Mouse (Mus musculus) liver, postnatal 0 days (tissue): ENCODE measurements at regions not wholly inside any gene's neighbourhood (a gene's known extent, or its start where the extent isn't known, plus 50 kb on each side); places are given as distances from the start of the nearest gene placed in this dataset.

Experiments used
- ATAC-seq: fragments of 200-750 bp; cut with Nextera tagmentation; 2 replicates; pipeline ENCODE4 v1.8.0; 2017; ENCODE audit warnings: mild to moderate bottlenecking, moderate library complexity
- DNase-seq: peaks from one replicate; pipeline ENCODE4 v3.0.0-alpha.2; 2016
- H3K27ac ChIP-seq: fragments of 300-500 bp; sonication (generic); 2 replicates; pipeline ENCODE4 v1.5.1; 2014; ENCODE audit warnings: antibody characterized with exemption, moderate library complexity, mild to moderate bottlenecking, low read depth
- H3K27me3 ChIP-seq: fragments of 300-500 bp; sonication (generic); 2 replicates; pipeline ENCODE4 v1.6.1; 2014; ENCODE audit warnings: low read length, control low read depth, mixed read lengths; ENCODE audit not compliant: insufficient read depth
- H3K36me3 ChIP-seq: fragments of 300-500 bp; sonication (generic); replicated peaks from 2 replicates; pipeline ENCODE4 v1.6.1; 2014; ENCODE audit warnings: mild to moderate bottlenecking, control low read depth, low read length, moderate library complexity, mixed read lengths; ENCODE audit not compliant: insufficient read depth
- H3K4me1 ChIP-seq: fragments of 300-500 bp; sonication (generic); 2 replicates; pipeline ENCODE4 v1.6.1; 2014; ENCODE audit warnings: antibody characterized with exemption, mild to moderate bottlenecking, control low read depth; ENCODE audit not compliant: insufficient read depth
- H3K4me2 ChIP-seq: fragments of 300-500 bp; sonication (generic); 2 replicates; pipeline ENCODE4 v1.6.1; 2014; ENCODE audit warnings: low read depth, mild to moderate bottlenecking, low read length, moderate library complexity, mixed read lengths
- H3K4me3 ChIP-seq: fragments of 300-500 bp; sonication (generic); 2 replicates; pipeline ENCODE4 v1.5.1; 2014; ENCODE audit warnings: low read depth, low read length
- H3K9ac ChIP-seq: fragments of 300-500 bp; sonication (generic); replicated peaks from 2 replicates; pipeline ENCODE4 v1.6.1; 2014; ENCODE audit warnings: mild to moderate bottlenecking, moderate library complexity
- H3K9me3 ChIP-seq: fragments of 300-500 bp; sonication (generic); 2 replicates; pipeline ENCODE4 v1.6.1; 2016; ENCODE audit warnings: mild to moderate bottlenecking, control low read depth, low read length, mixed read lengths
- CTCF ChIP-seq: sonication (generic); IDR thresholded peaks from 2 replicates; pipeline ENCODE4 v1.5.1; 2016; ENCODE audit warnings: antibody characterized with exemption, low read depth
- EP300 ChIP-seq: IDR thresholded peaks from 2 replicates; pipeline ENCODE4 v1.6.1; 2016; ENCODE audit warnings: antibody characterized with exemption, low read depth, mild to moderate bottlenecking
- WGBS: fragments of 180-500 bp; shearing (Covaris S2); extraction: QIAGEN DNeasy Blood & Tissue Kit; methylation state at CpG from one replicate; pipeline ENCODE4 v1.1.7; 2014; ENCODE audit not compliant: insufficient replicate concordance; 5-methylcytosine and 5-hydroxymethylcytosine counted together

GRCm38 (mm10) chr14:105512914-105513677, 254.7 kb downstream of the Ndfip2 start:
- Histone ChIP-seq H3K36me3 (no peaks in the 10 kb centered on the region), H3K4me3 (no peak overlapping the region), H3K4me2 (no peak overlapping the region), H3K9me3 (no peaks in the 10 kb centered on the region), H3K4me1 (no peaks in the 10 kb centered on the region), H3K27ac (no peak overlapping the region), H3K9ac (no peak overlapping the region), H3K27me3 (no peaks in the 10 kb centered on the region)
- DNase-seq (no peak), ATAC-seq (no peak)
- 83% methylated on average over 12 of the region's 12 CpGs for WGBS
- TF ChIP-seq CTCF: no peak
- TF ChIP-seq EP300: no peak

DNA sequence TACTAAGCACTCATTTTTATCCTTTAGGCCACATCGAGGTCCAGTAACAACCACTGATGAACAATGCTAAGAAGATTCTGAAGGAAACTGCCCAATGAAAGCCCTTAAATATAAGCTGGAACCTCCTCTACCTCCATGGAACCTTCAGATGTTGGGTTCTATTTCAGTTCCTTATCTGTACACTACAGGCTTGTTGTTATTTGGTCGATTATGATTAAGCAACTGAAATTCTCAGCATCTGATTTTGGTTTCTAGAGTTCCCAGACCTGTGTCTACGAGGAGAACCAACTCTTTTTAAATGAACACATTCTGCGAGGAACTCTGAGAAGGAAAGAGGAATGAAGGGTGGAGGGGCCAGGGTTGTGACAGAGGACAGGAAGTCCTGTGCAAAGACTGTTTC, 253.5 kb downstream of the Ndfip2 start:
- Histone ChIP-seq H3K27me3 (no peaks in the 10 kb centered on the region), H3K9me3 (no peaks in the 10 kb centered on the region), H3K27ac (no peak overlapping the region), H3K4me1 (no peaks in the 10 kb centered on the region), H3K4me3 (no peak overlapping the region), H3K4me2 (no peak overlapping the region), H3K9ac (no peak overlapping the region), H3K36me3 (no peaks in the 10 kb centered on the region)
- WGBS: 51% methylated on average over 4 of the region's 4 CpGs
- DNase-seq (no peak), ATAC-seq (no peak)
- TF ChIP-seq EP300 (no peak), CTCF (no peak)

DNA sequence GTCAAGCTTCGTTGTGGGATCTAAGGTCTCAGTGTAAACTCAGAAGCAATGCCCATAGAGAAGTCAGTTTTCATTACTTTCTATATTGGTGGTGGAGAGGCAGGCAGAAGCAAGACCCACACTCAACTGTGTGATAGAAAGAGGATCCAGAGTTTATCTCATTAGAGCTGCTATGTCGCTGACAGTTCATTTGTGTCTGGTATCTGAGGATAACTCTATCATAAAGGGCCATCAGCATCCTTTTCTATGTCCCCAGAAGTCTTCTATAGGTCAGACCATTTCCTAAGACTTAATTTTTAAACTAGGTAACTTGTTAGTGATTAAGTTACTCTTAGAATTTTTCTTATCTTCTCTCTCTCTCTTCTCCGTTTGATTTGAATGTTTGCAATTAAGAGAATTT, 252.8 kb downstream of the Ndfip2 start:
- no peaks in the 10 kb centered on the region for H3K36me3 ChIP-seq
- WGBS: 64% methylated on average over 3 of the region's 3 CpGs
- no peaks in the 10 kb centered on the region for H3K9me3 ChIP-seq
- H3K4me1 ChIP-seq: no peaks in the 10 kb centered on the region
- TF ChIP-seq CTCF: no peak
- H3K4me2 ChIP-seq: no peak overlapping the region
- no peak overlapping the region for H3K9ac ChIP-seq
- DNase-seq (no peak), ATAC-seq (no peak)
- H3K27me3 ChIP-seq: no peaks in the 10 kb centered on the region
- H3K4me3 ChIP-seq: no peak overlapping the region
- H3K27ac ChIP-seq: no peak overlapping the region

GRCm38 (mm10) chr14:105505261-105505660, 246.9 kb downstream of the Ndfip2 start:
- no peak for ATAC-seq
- no peaks in the 10 kb centered on the region for H3K36me3 ChIP-seq
- no peak overlapping the region for H3K27ac ChIP-seq
- peaks cover 6% of the 10 kb centered on the region for H3K4me1 ChIP-seq
- no peak overlapping the region for H3K4me3 ChIP-seq
- DNase-seq: no peak
- no peak overlapping the region for H3K9ac ChIP-seq
- TF ChIP-seq EP300 (no peak), CTCF (no peak)
- H3K27me3 ChIP-seq: no peaks in the 10 kb centered on the region
- 72% methylated on average over 4 of the region's 4 CpGs for WGBS
- H3K9me3 ChIP-seq: no peaks in the 10 kb centered on the region
- no peak overlapping the region for H3K4me2 ChIP-seq

DNA sequence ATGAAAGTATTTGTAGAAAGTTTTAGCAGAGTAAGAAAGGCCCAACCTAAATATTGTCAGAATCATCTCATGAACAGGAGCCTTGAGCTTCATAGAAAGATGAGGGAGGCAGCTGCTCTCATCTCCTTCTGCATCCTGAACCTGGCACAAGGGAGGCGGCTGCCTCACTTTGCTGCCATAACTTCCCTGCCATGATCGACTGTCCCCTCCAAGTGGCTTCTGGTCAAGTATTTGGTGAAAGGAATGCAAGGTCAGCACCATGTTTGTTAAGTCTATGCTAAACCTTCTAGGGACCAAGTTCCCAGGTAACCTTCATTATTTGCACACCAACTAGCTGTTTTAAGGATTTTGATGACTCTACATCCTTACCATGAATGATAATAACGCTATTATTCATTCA, 246.0 kb downstream of the Ndfip2 start:
- WGBS: 73% methylated on average over 3 of the region's 3 CpGs
- H3K4me2 ChIP-seq: no peak overlapping the region
- TF ChIP-seq EP300: no peak
- no peak overlapping the region for H3K27ac ChIP-seq
- no peak overlapping the region for H3K4me3 ChIP-seq
- no peaks in the 10 kb centered on the region for H3K9me3 ChIP-seq
- no peaks in the 10 kb centered on the region for H3K27me3 ChIP-seq
- H3K4me1 ChIP-seq: peaks cover 6% of the 10 kb centered on the region
- no peaks in the 10 kb centered on the region for H3K36me3 ChIP-seq
- DNase-seq (no peak), ATAC-seq (no peak)
- H3K9ac ChIP-seq: no peak overlapping the region

GRCm38 (mm10) chr14:105503806-105504205, 245.4 kb downstream of the Ndfip2 start:
- no peak overlapping the region for H3K27ac ChIP-seq
- H3K4me3 ChIP-seq: no peak overlapping the region
- TF ChIP-seq EP300 (no peak), CTCF (no peak)
- no peak overlapping the region for H3K9ac ChIP-seq
- no peak for ATAC-seq
- H3K27me3 ChIP-seq: no peaks in the 10 kb centered on the region
- no peaks in the 10 kb centered on the region for H3K36me3 ChIP-seq
- H3K4me1 ChIP-seq: peaks cover 6% of the 10 kb centered on the region
- H3K9me3 ChIP-seq: no peaks in the 10 kb centered on the region
- no peak overlapping the region for H3K4me2 ChIP-seq
- DNase-seq: no peak
- 81% methylated on average over 5 of the region's 5 CpGs for WGBS

- no peaks in the 10 kb centered on the region for H3K9me3 ChIP-seq
- no peak overlapping the region for H3K4me2 ChIP-seq
- H3K9ac ChIP-seq: no peak overlapping the region
- 49% methylated on average over 11 of the region's 11 CpGs for WGBS
- DNase-seq: no peak
- no peak overlapping the region for H3K4me3 ChIP-seq
- no peak for ATAC-seq
- H3K27me3 ChIP-seq: no peaks in the 10 kb centered on the region
- H3K36me3 ChIP-seq: no peaks in the 10 kb centered on the region
- peaks cover 6% of the 10 kb centered on the region for H3K4me1 ChIP-seq
- H3K27ac ChIP-seq: no peak overlapping the region
- TF ChIP-seq CTCF (no peak), EP300 (no peak)
These were observed 244.2 kb downstream of the Ndfip2 start for GRCm38 (mm10) chr14:105502633-105502975.
